Mouse (Mus musculus) heart, embryonic 11.5 days (tissue): ENCODE results near the gene Wsb2. TPM values are rescaled to one million over a fixed set of nuclear protein-coding genes. Genes with fewer than 3 reads are reported as not detected.
"Not testable (repeated sequence)": the region's sequence is repeated elsewhere in the genome, so short reads cannot be mapped to it uniquely, and the experiment has no call there.

Experiments used
- ATAC-seq: fragments of 200-750 bp; cut with Nextera tagmentation; replicated peaks from 2 replicates; pipeline ENCODE4 v1.8.0; 2017; ENCODE audit warnings: moderate library complexity; ENCODE audit not compliant: insufficient number of reproducible peaks, low FRiP score, low TSS enrichment
- H3K27ac ChIP-seq: fragments of 300-500 bp; sonication (generic); 2 replicates; pipeline ENCODE4 v1.5.1; 2014; ENCODE audit warnings: mild to moderate bottlenecking, low read depth, low read length
- H3K27me3 ChIP-seq: fragments of 300-500 bp; sonication (generic); 2 replicates; pipeline ENCODE4 v1.6.1; 2014; ENCODE audit warnings: mild to moderate bottlenecking, low read length, mixed read lengths; ENCODE audit not compliant: control insufficient read depth, insufficient read depth
- H3K36me3 ChIP-seq: fragments of 300-500 bp; sonication (generic); 2 replicates; pipeline ENCODE4 v1.6.1; 2014; ENCODE audit warnings: mild to moderate bottlenecking, low read length, moderate library complexity, mixed read lengths; ENCODE audit not compliant: control insufficient read depth, insufficient read depth
- H3K4me1 ChIP-seq: fragments of 300-500 bp; sonication (generic); 2 replicates; pipeline ENCODE4 v1.6.1; 2014; ENCODE audit warnings: low read length; ENCODE audit not compliant: control insufficient read depth, insufficient read depth
- H3K4me2 ChIP-seq: fragments of 300-500 bp; sonication (generic); 2 replicates; pipeline ENCODE4 v1.6.1; 2014; ENCODE audit warnings: mild to moderate bottlenecking, moderate library complexity
- H3K4me3 ChIP-seq: fragments of 300-500 bp; sonication (generic); 2 replicates; pipeline ENCODE4 v1.5.1; 2014; ENCODE audit warnings: low read depth, low read length
- H3K9ac ChIP-seq: fragments of 300-500 bp; sonication (generic); 2 replicates; pipeline ENCODE4 v1.6.1; 2014; ENCODE audit warnings: mild to moderate bottlenecking, low read depth, low read length, moderate library complexity
- H3K9me3 ChIP-seq: fragments of 300-500 bp; sonication (generic); replicated peaks from 2 replicates; pipeline ENCODE4 v1.6.1; 2016; ENCODE audit warnings: low read length; ENCODE audit not compliant: control insufficient read depth
- WGBS: fragments of 180-500 bp; shearing (Covaris S2); extraction: QIAGEN DNeasy Blood & Tissue Kit; methylation state at CpG from one replicate; pipeline ENCODE4 v1.1.7; 2014; ENCODE audit not compliant: insufficient replicate concordance; 5-methylcytosine and 5-hydroxymethylcytosine counted together
- polyA plus RNA-seq: library from polyadenylated mRNA; unstranded; fragments of >200 nt; fragmentation: Nextera tagmentation; extraction: Ambion mirVana; gene quantifications from 2 replicates; pipeline ENCODE4 v1.2.1, GENCODE M21; 2014

The Wsb2 gene
- polyA plus RNA-seq, 1 experiment from 2014 or later, result 77.0 TPM

DNA sequence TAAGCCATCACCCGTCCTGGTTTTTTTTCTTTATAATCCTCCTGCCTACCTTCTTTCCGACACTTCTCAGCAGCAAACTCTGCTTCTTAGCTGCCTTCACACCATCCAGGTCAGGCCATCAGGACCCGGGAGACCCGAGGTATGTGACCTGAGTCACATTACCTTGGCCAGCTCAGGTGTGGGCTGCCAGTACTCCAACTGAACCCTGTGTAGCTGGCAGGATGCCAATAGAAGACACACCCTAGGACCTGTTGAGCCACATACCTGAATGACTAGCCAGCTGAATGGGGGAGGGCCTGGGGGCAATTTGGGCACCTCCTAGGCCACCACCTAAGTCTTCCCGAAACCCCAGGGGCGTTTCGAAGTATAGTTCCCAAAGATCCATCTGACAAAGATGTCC lies 26.6 kb upstream of the Wsb2 start:
- H3K4me3 ChIP-seq, result no peak overlapping the region
- no peaks in the 10 kb centered on the region for H3K27me3 ChIP-seq
- no peaks in the 10 kb centered on the region for H3K4me1 ChIP-seq
- H3K36me3 ChIP-seq, result peaks cover 3% of the 10 kb centered on the region; the same call in 1 of the 2 replicates
- WGBS, result 84% methylated on average over 7 of the region's 7 CpGs
- H3K27ac ChIP-seq, result no peak overlapping the region
- H3K9ac ChIP-seq, result no peak overlapping the region
- no peak overlapping the region for H3K4me2 ChIP-seq
- ATAC-seq, result no peak
- H3K9me3 ChIP-seq, result no peaks in the 10 kb centered on the region

DNA sequence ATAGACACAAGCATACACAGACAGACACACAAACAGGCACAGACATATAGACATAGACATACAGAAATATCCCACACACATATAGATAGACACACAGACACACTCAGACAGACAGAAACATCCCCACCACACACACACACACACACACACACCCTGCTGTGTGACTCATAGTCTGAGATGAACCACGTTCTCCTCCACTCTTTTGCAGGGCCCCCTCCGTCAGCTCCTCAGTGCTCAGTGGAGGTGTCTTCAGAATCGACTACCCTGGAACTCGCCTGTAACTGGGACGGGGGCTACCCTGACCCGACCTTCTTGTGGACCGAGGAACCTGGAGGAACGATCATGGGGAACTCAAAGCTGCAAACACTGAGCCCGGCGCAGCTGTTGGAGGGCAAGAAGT lies 19.1 kb upstream of the Wsb2 start:
- H3K4me1 ChIP-seq, result no peaks in the 10 kb centered on the region
- H3K27ac ChIP-seq, result no peak overlapping the region
- H3K4me3 ChIP-seq, result no peak overlapping the region
- H3K27me3 ChIP-seq, result no peaks in the 10 kb centered on the region
- no peak for ATAC-seq
- H3K9ac ChIP-seq, result no peak overlapping the region
- peaks cover 7% of the 10 kb centered on the region; the same call in 1 of the 2 replicates for H3K36me3 ChIP-seq
- no peaks in the 10 kb centered on the region for H3K9me3 ChIP-seq
- H3K4me2 ChIP-seq, result no peak overlapping the region
- WGBS, result 82% methylated on average over 10 of the region's 10 CpGs

DNA sequence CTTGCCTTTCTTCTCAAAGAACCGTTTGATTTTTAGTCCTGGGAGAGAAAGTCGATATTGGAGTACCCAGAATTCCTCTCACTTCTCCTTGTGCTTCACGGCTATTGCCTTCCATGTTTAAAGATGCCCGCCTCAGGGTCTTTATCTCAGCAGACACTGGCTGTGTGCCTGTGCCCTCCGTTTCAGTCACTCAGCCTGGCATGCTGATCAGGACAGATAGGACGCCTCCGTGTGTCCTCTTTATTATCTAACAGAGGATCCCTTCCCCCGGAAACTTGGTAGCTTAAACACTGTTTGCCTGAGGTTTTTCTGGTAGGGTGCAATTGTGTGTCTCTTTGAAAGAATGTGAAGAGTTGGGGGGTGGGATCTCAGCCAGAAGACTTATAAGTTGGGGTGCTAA lies 18.6 kb upstream of the Wsb2 start:
- no peak for ATAC-seq
- Histone ChIP-seq H3K4me3 (no peak overlapping the region), H3K27me3 (no peaks in the 10 kb centered on the region), H3K9ac (no peak overlapping the region), H3K4me1 (no peaks in the 10 kb centered on the region), H3K9me3 (no peaks in the 10 kb centered on the region), H3K27ac (no peak overlapping the region), H3K4me2 (no peak overlapping the region), H3K36me3 (peaks cover 7% of the 10 kb centered on the region; the same call in 1 of the 2 replicates)
- WGBS, result 64% methylated on average over 8 of the region's 8 CpGs

DNA sequence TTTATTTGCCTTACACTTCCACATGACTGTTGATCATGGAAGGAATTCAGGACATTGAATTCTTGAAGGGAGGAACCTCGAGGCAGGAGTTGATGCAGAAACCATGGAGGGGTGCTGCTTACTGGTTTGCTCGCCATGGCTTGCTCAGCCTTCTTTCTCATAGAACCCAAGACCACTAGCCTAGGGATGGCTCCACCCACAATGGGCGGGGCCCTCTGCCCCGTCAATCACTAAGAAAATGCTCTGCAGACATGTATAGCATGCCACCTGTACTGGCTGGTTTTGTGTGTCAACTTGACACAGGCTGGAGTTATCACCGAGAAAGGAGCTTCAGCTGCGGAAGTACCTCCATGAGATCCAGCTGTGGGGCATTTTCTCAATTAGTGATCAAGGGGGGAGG lies 17.0 kb upstream of the Wsb2 start:
- Histone ChIP-seq H3K4me3 (no peak overlapping the region), H3K4me1 (no peaks in the 10 kb centered on the region), H3K4me2 (no peak overlapping the region), H3K36me3 (peaks cover 4% of the 10 kb centered on the region; the same call in 1 of the 2 replicates), H3K9ac (no peak overlapping the region), H3K27me3 (no peaks in the 10 kb centered on the region), H3K9me3 (no peaks in the 10 kb centered on the region), H3K27ac (no peak overlapping the region)
- no peak for ATAC-seq
- 80% methylated on average over 6 of the region's 6 CpGs for WGBS

DNA sequence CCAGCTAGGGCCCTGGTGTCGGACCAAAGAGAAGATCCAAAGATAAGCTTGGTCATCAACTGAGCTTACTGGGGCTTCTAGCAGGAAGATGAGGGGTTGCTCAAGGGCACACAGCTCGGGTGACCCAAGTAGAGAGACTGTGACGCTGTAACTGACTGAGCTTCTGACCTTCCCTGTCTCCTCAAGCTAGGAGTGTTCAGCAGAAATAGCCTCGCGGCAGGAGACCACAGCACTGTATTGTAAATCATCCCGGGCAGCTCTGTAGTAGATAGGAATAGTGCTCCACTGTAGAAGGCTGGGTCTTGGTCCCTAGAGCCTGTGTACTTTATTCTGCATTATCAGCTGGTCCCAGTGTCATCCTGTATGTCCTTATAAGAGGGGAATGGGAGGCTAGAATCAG lies 15.2 kb upstream of the Wsb2 start:
- Histone ChIP-seq H3K4me2 (no peak overlapping the region), H3K9me3 (no peaks in the 10 kb centered on the region), H3K4me1 (no peaks in the 10 kb centered on the region), H3K27me3 (no peaks in the 10 kb centered on the region), H3K9ac (no peak overlapping the region), H3K4me3 (no peak overlapping the region), H3K27ac (no peak overlapping the region), H3K36me3 (peaks cover 3% of the 10 kb centered on the region; the same call in 1 of the 2 replicates)
- ATAC-seq, result no peak
- 71% methylated on average over 6 of the region's 6 CpGs for WGBS

DNA sequence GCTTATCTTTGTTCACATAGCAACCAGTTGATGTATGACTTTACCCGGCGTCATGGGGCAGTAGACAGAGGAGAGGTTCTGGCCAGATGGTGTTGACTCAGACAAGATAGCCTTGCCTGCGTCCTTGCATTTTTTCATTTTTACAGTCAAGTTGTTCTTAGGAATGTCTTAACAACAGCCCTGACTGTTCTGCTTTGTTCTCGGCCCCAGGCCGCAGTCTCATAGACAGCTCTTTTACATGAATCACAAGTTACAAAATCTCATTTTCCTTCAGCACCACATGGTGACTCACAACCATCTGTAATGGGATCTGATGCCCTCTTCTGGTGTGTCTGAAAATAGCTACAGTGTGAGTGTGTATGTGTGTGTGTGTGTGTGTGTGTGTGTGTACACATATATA lies 12.6 kb upstream of the Wsb2 start:
- H3K9me3 ChIP-seq, H3K27ac ChIP-seq, H3K4me2 ChIP-seq, H3K9ac ChIP-seq, H3K36me3 ChIP-seq, ATAC-seq, H3K27me3 ChIP-seq, H3K4me1 ChIP-seq, H3K4me3 ChIP-seq: not testable (repeated sequence)
- 73% methylated on average over 5 of the region's 5 CpGs for WGBS

DNA sequence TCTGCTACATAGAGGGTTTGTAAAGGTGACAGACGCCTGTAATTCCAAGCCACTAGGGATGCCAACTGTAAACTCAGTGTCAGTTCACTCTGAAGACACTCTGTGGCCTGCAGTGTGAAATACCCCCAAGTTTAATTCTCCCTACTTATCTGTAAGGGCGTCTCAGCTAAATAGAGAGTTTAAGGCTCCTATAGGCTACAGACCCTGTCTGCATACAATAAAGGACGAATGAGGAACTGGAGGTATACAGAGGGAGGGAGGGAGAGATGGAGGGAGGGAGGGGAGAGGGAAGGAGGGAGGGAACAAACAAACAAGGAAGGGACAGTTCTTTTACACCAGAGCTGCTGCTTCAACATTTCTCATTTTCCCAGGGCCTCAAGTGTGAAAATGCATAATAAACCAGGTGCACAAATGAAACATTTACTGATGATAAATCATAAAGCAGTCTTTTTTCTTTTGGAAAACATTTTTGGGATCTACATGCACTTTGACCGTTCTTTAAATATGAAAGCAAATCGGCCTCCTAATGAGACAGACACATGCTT lies 11.6 kb upstream of the Wsb2 start:
- H3K27ac ChIP-seq, result no peak overlapping the region
- H3K4me2 ChIP-seq, result no peak overlapping the region
- no peaks in the 10 kb centered on the region for H3K27me3 ChIP-seq
- H3K4me1 ChIP-seq, result no peaks in the 10 kb centered on the region
- no peaks in the 10 kb centered on the region for H3K9me3 ChIP-seq
- no peak overlapping the region for H3K9ac ChIP-seq
- ATAC-seq, result no peak
- WGBS, result 77% methylated on average over 5 of the region's 5 CpGs
- H3K36me3 ChIP-seq, result no peaks in the 10 kb centered on the region
- H3K4me3 ChIP-seq, result no peak overlapping the region

DNA sequence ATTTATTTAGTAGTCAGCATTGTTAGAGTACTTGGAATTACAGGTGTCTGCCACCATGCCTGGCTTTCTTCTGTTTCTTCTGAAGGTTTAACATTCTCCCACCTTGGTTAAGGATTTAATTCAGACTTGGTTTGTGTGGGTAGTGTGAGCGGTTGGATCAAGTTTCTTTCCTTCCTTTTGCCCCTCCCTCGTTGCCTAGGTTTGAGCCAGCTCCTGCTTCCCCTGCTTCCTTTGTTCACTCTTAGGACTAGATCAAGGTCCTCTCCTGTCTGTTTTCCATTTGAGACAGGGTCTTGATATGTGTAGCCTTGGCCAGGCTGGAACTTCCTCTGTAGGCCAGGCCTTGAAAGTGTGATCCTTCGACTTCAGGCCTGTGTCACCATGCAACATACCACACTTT lies 10.8 kb upstream of the Wsb2 start:
- H3K4me3 ChIP-seq, result no peak overlapping the region
- no peaks in the 10 kb centered on the region for H3K4me1 ChIP-seq
- H3K4me2 ChIP-seq, result no peak overlapping the region
- no peaks in the 10 kb centered on the region for H3K27me3 ChIP-seq
- no peak overlapping the region for H3K9ac ChIP-seq
- H3K36me3 ChIP-seq, result no peaks in the 10 kb centered on the region
- WGBS, result 54% methylated on average over 3 of the region's 3 CpGs
- no peaks in the 10 kb centered on the region for H3K9me3 ChIP-seq
- H3K27ac ChIP-seq, result no peak overlapping the region
- no peak for ATAC-seq

DNA sequence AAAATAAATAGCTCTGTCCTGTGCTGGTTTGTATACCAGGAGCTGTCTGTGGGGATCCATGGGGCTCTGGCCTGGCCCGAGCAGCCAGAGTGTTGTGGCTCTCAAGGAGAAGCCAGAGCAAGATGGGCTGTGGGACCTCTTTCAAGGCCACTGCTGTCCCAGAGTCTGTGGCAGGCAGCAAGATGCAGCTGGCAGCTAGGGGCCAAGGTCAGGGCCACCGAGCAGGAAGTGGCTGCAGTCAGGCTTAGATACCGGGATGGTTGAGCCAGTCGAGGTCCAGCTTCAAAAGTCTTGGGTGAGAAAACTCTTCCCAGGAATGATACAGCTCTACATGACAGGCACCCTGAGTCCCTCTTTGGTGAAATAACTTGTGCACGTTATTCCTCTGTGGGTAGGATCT lies 10.1 kb upstream of the Wsb2 start:
- Histone ChIP-seq H3K4me2 (no peak overlapping the region), H3K4me3 (no peak overlapping the region), H3K36me3 (no peaks in the 10 kb centered on the region), H3K27me3 (no peaks in the 10 kb centered on the region), H3K9me3 (no peaks in the 10 kb centered on the region), H3K27ac (no peak overlapping the region), H3K4me1 (no peaks in the 10 kb centered on the region), H3K9ac (no peak overlapping the region)
- WGBS, result 57% methylated on average over 5 of the region's 5 CpGs
- no peak for ATAC-seq
